Mouse (Mus musculus) forebrain, embryonic 12.5 days (tissue): ENCODE results near the gene Mcam. TPM values are rescaled to one million over a fixed set of nuclear protein-coding genes. Genes with fewer than 3 reads are reported as not detected.
"Not testable (repeated sequence)": the region's sequence is repeated elsewhere in the genome, so short reads cannot be mapped to it uniquely, and the experiment has no call there.

Experiments
- ATAC-seq: fragments of 200-750 bp; cut with Nextera tagmentation; 2 replicates; pipeline ENCODE4 v1.8.0; 2017; ENCODE audit warnings: moderate TSS enrichment; ENCODE audit not compliant: low FRiP score
- H3K27ac ChIP-seq: fragments of 300-500 bp; sonication (generic); 2 replicates; pipeline ENCODE4 v1.5.1; 2016; ENCODE audit warnings: mild to moderate bottlenecking
- H3K27me3 ChIP-seq: fragments of 300-500 bp; sonication (generic); 2 replicates; pipeline ENCODE4 v1.6.1; 2016; ENCODE audit warnings: mild to moderate bottlenecking
- H3K36me3 ChIP-seq: fragments of 300-500 bp; sonication (generic); replicated peaks from 2 replicates; pipeline ENCODE4 v1.6.1; 2016; ENCODE audit warnings: mild to moderate bottlenecking
- H3K4me1 ChIP-seq: fragments of 300-500 bp; sonication (generic); 2 replicates; pipeline ENCODE4 v1.6.1; 2016
- H3K4me2 ChIP-seq: fragments of 300-500 bp; sonication (generic); 2 replicates; pipeline ENCODE4 v1.6.1; 2016; ENCODE audit warnings: mild to moderate bottlenecking, moderate library complexity
- H3K4me3 ChIP-seq: fragments of 300-500 bp; sonication (generic); replicated peaks from 2 replicates; pipeline ENCODE4 v1.5.1; 2016; ENCODE audit warnings: mild to moderate bottlenecking
- H3K9ac ChIP-seq: fragments of 300-500 bp; sonication (generic); 2 replicates; pipeline ENCODE4 v1.6.1; 2016; ENCODE audit warnings: mild to moderate bottlenecking
- H3K9me3 ChIP-seq: fragments of 300-500 bp; sonication (generic); 2 replicates; pipeline ENCODE4 v1.6.1; 2016
- WGBS: fragments of 180-500 bp; shearing (Covaris S2); methylation state at CpG from one replicate; pipeline ENCODE4 v1.1.7; 2016; 5-methylcytosine and 5-hydroxymethylcytosine counted together
- polyA plus RNA-seq: library from polyadenylated mRNA; unstranded; fragments of >200 nt; fragmentation: Nextera tagmentation; extraction: Ambion mirVana; gene quantifications from 2 replicates; pipeline ENCODE4 v1.2.1, GENCODE M21; 2016

Gene Mcam
- polyA plus RNA-seq, 1 experiment from 2014 or later, result 13.4 TPM

GRCm38 (mm10) chr9:44096536-44096935 lies 37.7 kb upstream of the Mcam start:
- Histone ChIP-seq H3K27me3 (no peaks in the 10 kb centered on the region), H3K4me3 (no peak overlapping the region), H3K4me1 (peaks cover 19% of the 10 kb centered on the region), H3K9me3 (no peaks in the 10 kb centered on the region), H3K36me3 (peaks cover 10% of the 10 kb centered on the region), H3K27ac (peak overlapping the region; percentile 38; the same call in 1 of the 2 replicates), H3K4me2 (no peak overlapping the region), H3K9ac (no peak overlapping the region)
- WGBS, result 16% methylated on average over 9 of the region's 9 CpGs
- ATAC-seq, result peak; percentile 47; the same call in 1 of the 2 replicates

GRCm38 (mm10) chr9:44101490-44101889 lies 32.8 kb upstream of the Mcam start, which contains the start of gene Mfrp:
Mfrp (plus strand) TSS chr9:44101729.
- 54% methylated on average over 9 of the region's 9 CpGs for WGBS
- Histone ChIP-seq H3K27ac (no peak within 1 kb of the TSS), H3K9me3 (no peaks in the 10 kb centered on the region), H3K27me3 (no peaks in the 10 kb centered on the region), H3K4me3 (no peak within 1 kb of the TSS), H3K4me1 (peaks cover 17% of the 10 kb centered on the region), H3K4me2 (no peak within 1 kb of the TSS), H3K36me3 (peaks cover 25% of the 10 kb centered on the region), H3K9ac (no peak within 1 kb of the TSS)
- no peak for ATAC-seq

- WGBS, result 94% methylated on average over 7 of the region's 7 CpGs
- no peak overlapping the region for H3K9ac ChIP-seq
- H3K9me3 ChIP-seq, result no peaks in the 10 kb centered on the region
- no peak overlapping the region for H3K27ac ChIP-seq
- no peak overlapping the region for H3K4me3 ChIP-seq
- no peaks in the 10 kb centered on the region for H3K27me3 ChIP-seq
- ATAC-seq, result no peak
- H3K36me3 ChIP-seq, result peaks cover 33% of the 10 kb centered on the region
- H3K4me1 ChIP-seq, result peaks cover 47% of the 10 kb centered on the region
- H3K4me2 ChIP-seq, result no peak overlapping the region
These were observed 29.4 kb upstream of the Mcam start for GRCm38 (mm10) chr9:44104881-44105280.

- Histone ChIP-seq H3K4me2 (no peak overlapping the region), H3K27ac (no peak overlapping the region), H3K4me1 (peaks cover 55% of the 10 kb centered on the region), H3K36me3 (peaks cover 37% of the 10 kb centered on the region), H3K27me3 (no peaks in the 10 kb centered on the region), H3K9me3 (no peaks in the 10 kb centered on the region), H3K4me3 (no peak overlapping the region), H3K9ac (no peak overlapping the region)
- no peak for ATAC-seq
- WGBS, result 85% methylated on average over 10 of the region's 10 CpGs
These were observed 28.5 kb upstream of the Mcam start for GRCm38 (mm10) chr9:44105781-44106180.

GRCm38 (mm10) chr9:44106182-44106581 lies 28.1 kb upstream of the Mcam start:
- WGBS, result 95% methylated on average over 7 of the region's 7 CpGs
- Histone ChIP-seq H3K4me1 (peaks cover 55% of the 10 kb centered on the region), H3K27ac (no peak overlapping the region), H3K9ac (no peak overlapping the region), H3K36me3 (peaks cover 37% of the 10 kb centered on the region), H3K27me3 (no peaks in the 10 kb centered on the region), H3K9me3 (no peaks in the 10 kb centered on the region), H3K4me3 (no peak overlapping the region), H3K4me2 (no peak overlapping the region)
- ATAC-seq, result no peak

GRCm38 (mm10) chr9:44106596-44106995 lies 27.7 kb upstream of the Mcam start:
- Histone ChIP-seq H3K4me1 (peaks cover 52% of the 10 kb centered on the region), H3K36me3 (peaks cover 37% of the 10 kb centered on the region)

GRCm38 (mm10) chr9:44107110-44107509 lies 27.2 kb upstream of the Mcam start, which contains the start of gene C1qtnf5:
C1qtnf5 (plus strand) TSS chr9:44107245.
- H3K4me3 ChIP-seq, result no peak within 1 kb of the TSS; the same call in 1 of the 2 replicates
- no peaks in the 10 kb centered on the region for H3K27me3 ChIP-seq
- peak within 1 kb of the TSS; percentile 37 for H3K27ac ChIP-seq
- peaks cover 53% of the 10 kb centered on the region for H3K4me1 ChIP-seq
- H3K36me3 ChIP-seq, result peaks cover 37% of the 10 kb centered on the region
- WGBS, result 41% methylated on average over 8 of the region's 8 CpGs
- H3K9ac ChIP-seq, result peak within 1 kb of the TSS; percentile 40
- H3K4me2 ChIP-seq, result peak within 1 kb of the TSS; percentile 41
- H3K9me3 ChIP-seq, result no peaks in the 10 kb centered on the region
- no peak for ATAC-seq

More at GRCm38 (mm10) chr9:44106596-44106995, 27.7 kb upstream of the Mcam start:
- no peaks in the 10 kb centered on the region for H3K27me3 ChIP-seq
- H3K9ac ChIP-seq, result peak overlapping the region; percentile 40
- WGBS, result 71% methylated on average over 4 of the region's 4 CpGs
- H3K4me3 ChIP-seq, result no peak overlapping the region
- peak overlapping the region; percentile 37; the same call in 1 of the 2 replicates for H3K27ac ChIP-seq
- H3K9me3 ChIP-seq, result no peaks in the 10 kb centered on the region
- H3K4me2 ChIP-seq, result peak overlapping the region; percentile 41; the same call in 1 of the 2 replicates
- no peak for ATAC-seq

GRCm38 (mm10) chr9:44107557-44108179 lies 26.6 kb upstream of the Mcam start:
- Histone ChIP-seq H3K4me1 (peaks cover 55% of the 10 kb centered on the region), H3K4me2 (peak overlapping the region; percentile 41), H3K27ac (peak overlapping the region; percentile 37; the same call in 1 of the 2 replicates), H3K4me3 (no peak overlapping the region; the same call in 1 of the 2 replicates), H3K27me3 (no peaks in the 10 kb centered on the region), H3K36me3 (peaks cover 37% of the 10 kb centered on the region), H3K9me3 (no peaks in the 10 kb centered on the region), H3K9ac (peak overlapping the region; percentile 40)
- WGBS, result 34% methylated on average over 25 of the region's 25 CpGs
- no peak for ATAC-seq

GRCm38 (mm10) chr9:44108269-44109055 lies 25.8 kb upstream of the Mcam start:
- no peak for ATAC-seq
- H3K36me3 ChIP-seq, result peaks cover 37% of the 10 kb centered on the region
- no peaks in the 10 kb centered on the region for H3K27me3 ChIP-seq
- H3K27ac ChIP-seq, result no peak overlapping the region
- no peaks in the 10 kb centered on the region for H3K9me3 ChIP-seq
- 0 out of 2 replicates have a peak overlapping the region, but pooled peaks have one; percentile 11 for H3K4me3 ChIP-seq
- peak overlapping the region; percentile 39; the same call in 1 of the 2 replicates for H3K9ac ChIP-seq
- 85% methylated on average over 31 of the region's 31 CpGs for WGBS
- peak overlapping the region; percentile 41 for H3K4me2 ChIP-seq
- peaks cover 55% of the 10 kb centered on the region for H3K4me1 ChIP-seq

GRCm38 (mm10) chr9:44109360-44110095 lies 24.7 kb upstream of the Mcam start:
- H3K27me3 ChIP-seq, result no peaks in the 10 kb centered on the region
- no peaks in the 10 kb centered on the region for H3K9me3 ChIP-seq
- no peak overlapping the region for H3K27ac ChIP-seq
- peaks cover 30% of the 10 kb centered on the region for H3K36me3 ChIP-seq
- peak overlapping the region; percentile 39 for H3K4me2 ChIP-seq
- 38% methylated on average over 9 of the region's 9 CpGs for WGBS
- peaks cover 55% of the 10 kb centered on the region for H3K4me1 ChIP-seq
- no peak for ATAC-seq
- H3K9ac ChIP-seq, result peak overlapping the region; percentile 39
- peak overlapping the region; percentile 11 for H3K4me3 ChIP-seq

GRCm38 (mm10) chr9:44111909-44112308 lies 22.4 kb upstream of the Mcam start:
- Histone ChIP-seq H3K4me3 (peak overlapping the region; percentile 80), H3K4me1 (peaks cover 45% of the 10 kb centered on the region), H3K4me2 (peak overlapping the region; percentile 59)
- not testable (repeated sequence) for H3K9me3 ChIP-seq, ATAC-seq, H3K27me3 ChIP-seq, H3K27ac ChIP-seq, H3K9ac ChIP-seq, H3K36me3 ChIP-seq
- 72% methylated on average over 9 of the region's 12 CpGs for WGBS
